Mouse (Mus musculus) intestine, postnatal 0 days (tissue): ENCODE results near the gene Zfp740. TPM values are rescaled to one million over a fixed set of nuclear protein-coding genes. Genes with fewer than 3 reads are reported as not detected.
A peak's percentile ranks its signal among the peaks of the same experiment; 100 is the strongest.

Experiments used
- ATAC-seq: fragments of 200-750 bp; cut with Nextera tagmentation; 2 replicates; pipeline ENCODE4 v1.8.0; 2017; ENCODE audit warnings: mild to moderate bottlenecking, moderate TSS enrichment, moderate library complexity
- H3K27ac ChIP-seq: fragments of 300-500 bp; sonication (generic); 2 replicates; pipeline ENCODE4 v1.5.1; 2014; ENCODE audit warnings: mild to moderate bottlenecking, low read depth, low read length, moderate library complexity
- H3K27me3 ChIP-seq: fragments of 300-500 bp; sonication (generic); replicated peaks from 2 replicates; pipeline ENCODE4 v1.6.1; 2014; ENCODE audit warnings: low read length, mixed read lengths; ENCODE audit not compliant: control insufficient read depth, insufficient read depth
- H3K36me3 ChIP-seq: fragments of 300-500 bp; sonication (generic); 2 replicates; pipeline ENCODE4 v1.6.1; 2014; ENCODE audit warnings: mild to moderate bottlenecking, moderate library complexity; ENCODE audit not compliant: control insufficient read depth, insufficient read depth
- H3K4me1 ChIP-seq: fragments of 300-500 bp; sonication (generic); replicated peaks from 2 replicates; pipeline ENCODE4 v1.6.1; 2014; ENCODE audit warnings: antibody characterized with exemption, low read length, mixed read lengths; ENCODE audit not compliant: control insufficient read depth, insufficient read depth
- H3K4me2 ChIP-seq: fragments of 300-500 bp; sonication (generic); replicated peaks from 2 replicates; pipeline ENCODE4 v1.6.1; 2014; ENCODE audit warnings: low read depth, mild to moderate bottlenecking, moderate library complexity
- H3K4me3 ChIP-seq: fragments of 300-500 bp; sonication (generic); 2 replicates; pipeline ENCODE4 v1.5.1; 2014; ENCODE audit warnings: low read depth, low read length
- H3K9ac ChIP-seq: fragments of 300-500 bp; sonication (generic); 2 replicates; pipeline ENCODE4 v1.6.1; 2014; ENCODE audit warnings: mild to moderate bottlenecking, low read depth, low read length
- H3K9me3 ChIP-seq: fragments of 300-500 bp; sonication (generic); 2 replicates; pipeline ENCODE4 v1.6.1; 2016; ENCODE audit warnings: mixed run types; ENCODE audit not compliant: control insufficient read depth
- CTCF ChIP-seq: sonication (generic); IDR thresholded peaks from 2 replicates; pipeline ENCODE4 v1.5.1; 2016; ENCODE audit warnings: low read depth, mild to moderate bottlenecking, control low read depth, antibody characterized with exemption, moderate library complexity
- WGBS: fragments of 180-500 bp; shearing (Covaris S2); extraction: QIAGEN DNeasy Blood & Tissue Kit; methylation state at CpG from one replicate; pipeline ENCODE4 v1.1.7; 2014; 5-methylcytosine and 5-hydroxymethylcytosine counted together
- polyA plus RNA-seq: library from polyadenylated mRNA; unstranded; fragments of >200 nt; fragmentation: Nextera tagmentation; extraction: Ambion mirVana; gene quantifications from 2 replicates; pipeline ENCODE4 v1.2.1, GENCODE M21; 2015

Gene Zfp740
- polyA plus RNA-seq, 1 experiment from 2014 or later = 14.1 TPM

- Histone ChIP-seq H3K27ac (no peak overlapping the region), H3K9ac (no peak overlapping the region), H3K9me3 (no peaks in the 10 kb centered on the region), H3K36me3 (peaks cover 6% of the 10 kb centered on the region), H3K4me1 (no peaks in the 10 kb centered on the region), H3K4me2 (peak overlapping the region; percentile 30), H3K4me3 (no peak overlapping the region), H3K27me3 (no peaks in the 10 kb centered on the region)
- peak; percentile 6; the same call in 1 of the 2 replicates for TF ChIP-seq CTCF
- peak; percentile 71 for ATAC-seq
- 36% methylated on average over 6 of the region's 6 CpGs for WGBS
These were observed 14.2 kb upstream of the Zfp740 start for GRCm38 (mm10) chr15:102188883-102189282.

GRCm38 (mm10) chr15:102191699-102192098 is 11.3 kb upstream of the Zfp740 start:
- Histone ChIP-seq H3K27me3 (no peaks in the 10 kb centered on the region), H3K4me3 (no peak overlapping the region), H3K27ac (no peak overlapping the region), H3K9me3 (no peaks in the 10 kb centered on the region), H3K4me2 (no peak overlapping the region), H3K36me3 (no peaks in the 10 kb centered on the region), H3K4me1 (no peaks in the 10 kb centered on the region), H3K9ac (no peak overlapping the region)
- TF ChIP-seq CTCF = no peak
- peak; percentile 11; the same call in 1 of the 2 replicates for ATAC-seq
- 25% methylated on average over 7 of the region's 7 CpGs for WGBS

GRCm38 (mm10) chr15:102192271-102192812 is 10.7 kb upstream of the Zfp740 start:
- Histone ChIP-seq H3K36me3 (no peaks in the 10 kb centered on the region), H3K27me3 (no peaks in the 10 kb centered on the region), H3K9ac (no peak overlapping the region), H3K9me3 (no peaks in the 10 kb centered on the region), H3K4me2 (no peak overlapping the region), H3K27ac (no peak overlapping the region), H3K4me3 (no peak overlapping the region), H3K4me1 (no peaks in the 10 kb centered on the region)
- no peak for ATAC-seq
- 53% methylated on average over 7 of the region's 7 CpGs for WGBS
- no peak for TF ChIP-seq CTCF

- no peak for ATAC-seq
- Histone ChIP-seq H3K4me3 (no peak overlapping the region), H3K9me3 (no peaks in the 10 kb centered on the region), H3K27me3 (no peaks in the 10 kb centered on the region), H3K4me2 (no peak overlapping the region), H3K9ac (no peak overlapping the region), H3K4me1 (no peaks in the 10 kb centered on the region), H3K36me3 (no peaks in the 10 kb centered on the region), H3K27ac (no peak overlapping the region)
- 34% methylated on average over 5 of the region's 5 CpGs for WGBS
- no peak for TF ChIP-seq CTCF
These were observed 10.1 kb upstream of the Zfp740 start for GRCm38 (mm10) chr15:102192820-102193386.

- Histone ChIP-seq H3K27ac (no peak overlapping the region), H3K36me3 (no peaks in the 10 kb centered on the region), H3K9me3 (no peaks in the 10 kb centered on the region), H3K4me2 (no peak overlapping the region), H3K27me3 (no peaks in the 10 kb centered on the region), H3K4me1 (no peaks in the 10 kb centered on the region), H3K9ac (no peak overlapping the region), H3K4me3 (no peak overlapping the region)
- no peak for TF ChIP-seq CTCF
- WGBS = 77% methylated on average over 4 of the region's 4 CpGs
- no peak for ATAC-seq
These were observed 9.4 kb upstream of the Zfp740 start for GRCm38 (mm10) chr15:102193652-102194051.

GRCm38 (mm10) chr15:102194439-102194838 is 8.6 kb upstream of the Zfp740 start:
- no peak for TF ChIP-seq CTCF
- no peak overlapping the region for H3K27ac ChIP-seq
- no peaks in the 10 kb centered on the region for H3K9me3 ChIP-seq
- H3K27me3 ChIP-seq = no peaks in the 10 kb centered on the region
- no peaks in the 10 kb centered on the region for H3K36me3 ChIP-seq
- no peak overlapping the region for H3K9ac ChIP-seq
- no peak for ATAC-seq
- 78% methylated on average over 4 of the region's 4 CpGs for WGBS
- H3K4me3 ChIP-seq = no peak overlapping the region
- H3K4me1 ChIP-seq = no peaks in the 10 kb centered on the region
- no peak overlapping the region for H3K4me2 ChIP-seq
